Comparison of ENCODE assay signal across 8 mouse cellular contexts in the genomic region with DNA sequence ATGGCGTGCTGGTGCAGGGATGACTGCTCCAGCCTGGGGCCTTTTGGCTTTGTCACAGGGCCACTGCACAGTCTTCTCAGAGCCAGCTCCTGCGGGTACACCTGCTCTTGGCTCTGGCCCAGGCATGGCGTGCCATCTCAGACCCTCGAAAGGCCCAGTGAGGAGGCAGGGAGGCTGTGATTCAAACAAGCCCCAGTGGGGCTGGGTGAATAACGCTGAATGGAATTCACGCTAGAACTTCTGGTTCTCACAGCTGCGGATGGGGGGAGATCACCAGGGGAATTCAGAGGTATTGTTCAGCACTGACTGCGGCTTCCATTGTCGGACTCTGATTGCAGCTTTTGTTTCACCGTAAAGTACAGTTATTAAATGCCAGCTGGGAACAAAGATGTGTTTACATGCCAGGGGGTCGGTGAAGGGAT. TPM values are rescaled to one million over a fixed set of nuclear protein-coding genes. Genes with fewer than 3 reads are reported as not detected.
DNase-seq lines count a peak whose midpoint lies in the region; ATAC-seq and TF ChIP-seq lines count a peak whose summit lies in the region.

No protein-coding gene starts in this region.

- intact Hi-C loops in heart, adult 2 months (cut with DNase I) = loop anchor here (10.0 kb wide), 1 partner anchor 316 kb away; no protein-coding TSS in a partner anchor

- peak overlapping the region; percentile 23; the same call in 1 of the 2 replicates for H3K27ac ChIP-seq in heart, embryonic 16.5 days (ENCODE audit: low read length)
- H3K27ac ChIP-seq in heart, adult 2 months = no peak overlapping the region
- peak overlapping the region; percentile 44; the same call in 1 of the 2 replicates for H3K27ac ChIP-seq in forebrain, embryonic 16.5 days (ENCODE audit: low read length)
- no peak overlapping the region for H3K27ac ChIP-seq in thymus, adult 2 months (ENCODE audit: control insufficient read depth, insufficient read depth, low read length)

- H3K9ac ChIP-seq in heart, embryonic 16.5 days (ENCODE audit: low read length) = no peak overlapping the region
- no peak overlapping the region for H3K9ac ChIP-seq in heart, adult 2 months (ENCODE audit: low read depth, low read length)
- H3K9ac ChIP-seq in forebrain, embryonic 16.5 days (replicated peaks; ENCODE audit: low read depth, low read length) = no peak overlapping the region; the same call in 1 of the 2 replicates

- no peak for ATAC-seq in heart, embryonic 16.5 days (replicated peaks; ENCODE audit: extremely low read depth, insufficient read depth, low FRiP score)
- 0 out of 2 replicates have a peak, but pooled peaks have one; percentile 11 for ATAC-seq in forebrain, embryonic 16.5 days

- H3K9me3 ChIP-seq in heart, embryonic 16.5 days (replicated peaks; ENCODE audit: control insufficient read depth, low read length) = no peaks in the 10 kb centered on the region
- no peaks in the 10 kb centered on the region for H3K9me3 ChIP-seq in E14TG2a.4 (ENCODE audit: low read length)
- no peaks in the 10 kb centered on the region for H3K9me3 ChIP-seq in forebrain, embryonic 16.5 days (ENCODE audit: control insufficient read depth, low read length)

- TF ChIP-seq POLR2A in heart, adult 2 months (IDR thresholded peaks at IDR 0.05; ENCODE audit: insufficient read depth, low read depth, low read length) = no peak
- TF ChIP-seq POLR2A in thymus, adult 2 months (IDR thresholded peaks at IDR 0.05; ENCODE audit: control insufficient read depth, extremely low read depth, insufficient read depth, low read length, poor library complexity) = no peak

- no peak overlapping the region for H3K4me2 ChIP-seq in heart, embryonic 16.5 days (ENCODE audit: low read depth, low read length)
- peak overlapping the region; percentile 1; the same call in 1 of the 2 replicates for H3K4me2 ChIP-seq in forebrain, embryonic 16.5 days (ENCODE audit: low read length)

- TF ChIP-seq EP300 in heart, adult 2 months (IDR thresholded peaks at IDR 0.05; ENCODE audit: insufficient read depth, low read depth, low read length) = no peak

- H3K4me3 ChIP-seq in heart, embryonic 16.5 days (ENCODE audit: low read length) = no peak overlapping the region
- no peak overlapping the region for H3K4me3 ChIP-seq in heart, adult 2 months
- peak overlapping the region; percentile 70 for H3K4me3 ChIP-seq in E14TG2a.4 (replicated peaks; ENCODE audit: low read length)
- no peak overlapping the region for H3K4me3 ChIP-seq in forebrain, embryonic 16.5 days (replicated peaks; ENCODE audit: low read length)
- H3K4me3 ChIP-seq in thymus, adult 2 months (ENCODE audit: control insufficient read depth, insufficient read depth, low read length) = no peak overlapping the region

- H3K27me3 ChIP-seq in heart, embryonic 16.5 days (ENCODE audit: control insufficient read depth, insufficient read depth, low read length) = no peaks in the 10 kb centered on the region
- H3K27me3 ChIP-seq in heart, adult 2 months (ENCODE audit: control insufficient read depth, insufficient read depth, low read length) = no peaks in the 10 kb centered on the region
- H3K27me3 ChIP-seq in E14TG2a.4 (ENCODE audit: insufficient read depth, low read length) = peaks cover 41% of the 10 kb centered on the region
- no peaks in the 10 kb centered on the region; the same call in 1 of the 2 replicates for H3K27me3 ChIP-seq in forebrain, embryonic 16.5 days (replicated peaks; ENCODE audit: control insufficient read depth, insufficient read depth, low read length)
- no peaks in the 10 kb centered on the region for H3K27me3 ChIP-seq in thymus, adult 2 months (ENCODE audit: control insufficient read depth, insufficient read depth, low read length)

- no peaks in the 10 kb centered on the region for H3K36me3 ChIP-seq in heart, embryonic 16.5 days (ENCODE audit: control insufficient read depth, insufficient read depth)
- H3K36me3 ChIP-seq in heart, adult 2 months (ENCODE audit: control insufficient read depth, insufficient read depth, low read length) = no peaks in the 10 kb centered on the region
- H3K36me3 ChIP-seq in E14TG2a.4 (ENCODE audit: insufficient read depth, low read length) = no peaks in the 10 kb centered on the region
- no peaks in the 10 kb centered on the region for H3K36me3 ChIP-seq in forebrain, embryonic 16.5 days (ENCODE audit: control insufficient read depth, insufficient read depth)
- no peaks in the 10 kb centered on the region for H3K36me3 ChIP-seq in thymus, adult 2 months (ENCODE audit: control insufficient read depth, insufficient read depth, low read length)

- 43% methylated on average over 11 of the region's 11 CpGs for WGBS in heart, embryonic 16.5 days
- WGBS in heart, adult 2 months = 30% methylated on average over 11 of the region's 11 CpGs
- 5% methylated on average over 11 of the region's 11 CpGs for WGBS in forebrain, embryonic 16.5 days
- 93% methylated on average over 11 of the region's 11 CpGs for WGBS in thymus, adult 2 months

- TF ChIP-seq CTCF in heart, adult 2 months (IDR thresholded peaks at IDR 0.05) = no peak
- TF ChIP-seq CTCF in E14TG2a.4 (conservative IDR thresholded peaks at IDR 0.05; ENCODE audit: low read length) = no peak
- TF ChIP-seq CTCF in thymus, adult 2 months (IDR thresholded peaks at IDR 0.05; ENCODE audit: borderline replicate concordance, control insufficient read depth, extremely low read depth, insufficient read depth, low read length, poor library complexity) = no peak

- peaks cover 17% of the 10 kb centered on the region for H3K4me1 ChIP-seq in heart, embryonic 16.5 days (ENCODE audit: control insufficient read depth, insufficient read depth, low read length)
- H3K4me1 ChIP-seq in heart, adult 2 months (ENCODE audit: control insufficient read depth, insufficient read depth, low read length) = no peaks in the 10 kb centered on the region; the same call in 1 of the 2 replicates
- H3K4me1 ChIP-seq in E14TG2a.4 (replicated peaks; ENCODE audit: low read depth, low read length) = peaks cover 44% of the 10 kb centered on the region
- peaks cover 7% of the 10 kb centered on the region for H3K4me1 ChIP-seq in forebrain, embryonic 16.5 days (replicated peaks; ENCODE audit: control insufficient read depth, insufficient read depth, low read length)
- H3K4me1 ChIP-seq in thymus, adult 2 months (replicated peaks; ENCODE audit: control insufficient read depth, insufficient read depth, low read length) = peaks cover 2% of the 10 kb centered on the region; the same call in 1 of the 2 replicates

- no peak for DNase-seq in heart, adult 2 months
- DNase-seq in lung, postnatal 10 days = peak; percentile 34
- no peak for DNase-seq in thymus, adult 18-20 months
- DNase-seq in thymus, adult 2 months = no peak
- no peak for DNase-seq in yolk sac, embryonic 10.5 days (ENCODE audit: low spot score)

- H3K79me2 ChIP-seq in heart, adult 2 months (replicated peaks; ENCODE audit: control insufficient read depth, insufficient read depth, low read length) = no peaks in the 10 kb centered on the region

RNA-seq across cellular contexts. Expression of a gene that starts 4.8 kb away (rescaled TPM):
- polyA plus RNA-seq in heart, embryonic 16.5 days (2015; fragmentation: Nextera tagmentation; extraction: Ambion mirVana) = 55.2 and 56.5 TPM in 2 replicates
- 10 to 100 TPM; 40.0 to 41.3 TPM for total RNA-seq in heart, adult 2 months (2021)
- 33.3 and 48.8 TPM in 2 replicates for polyA plus RNA-seq in heart, adult 2 months (2012; rRNA removed)
- 57.1 and 58.9 TPM in 2 replicates for polyA plus RNA-seq in forebrain, embryonic 16.5 days (2015; fragmentation: Nextera tagmentation; extraction: Ambion mirVana)
- polyA plus RNA-seq in thymus, adult 2 months (2012; rRNA removed) = 23.1 and 23.7 TPM in 2 replicates

Comparison
In these comparisons a context has a peak if more than half of its experiments do, and no peak if none do; other contexts are left out.
1. H3K27ac ChIP-seq: peak in heart, embryonic 16.5 days (single experiment) and forebrain, embryonic 16.5 days (single experiment); none in heart, adult 2 months (single experiment) and thymus, adult 2 months (single experiment).